In the genomic region with DNA sequence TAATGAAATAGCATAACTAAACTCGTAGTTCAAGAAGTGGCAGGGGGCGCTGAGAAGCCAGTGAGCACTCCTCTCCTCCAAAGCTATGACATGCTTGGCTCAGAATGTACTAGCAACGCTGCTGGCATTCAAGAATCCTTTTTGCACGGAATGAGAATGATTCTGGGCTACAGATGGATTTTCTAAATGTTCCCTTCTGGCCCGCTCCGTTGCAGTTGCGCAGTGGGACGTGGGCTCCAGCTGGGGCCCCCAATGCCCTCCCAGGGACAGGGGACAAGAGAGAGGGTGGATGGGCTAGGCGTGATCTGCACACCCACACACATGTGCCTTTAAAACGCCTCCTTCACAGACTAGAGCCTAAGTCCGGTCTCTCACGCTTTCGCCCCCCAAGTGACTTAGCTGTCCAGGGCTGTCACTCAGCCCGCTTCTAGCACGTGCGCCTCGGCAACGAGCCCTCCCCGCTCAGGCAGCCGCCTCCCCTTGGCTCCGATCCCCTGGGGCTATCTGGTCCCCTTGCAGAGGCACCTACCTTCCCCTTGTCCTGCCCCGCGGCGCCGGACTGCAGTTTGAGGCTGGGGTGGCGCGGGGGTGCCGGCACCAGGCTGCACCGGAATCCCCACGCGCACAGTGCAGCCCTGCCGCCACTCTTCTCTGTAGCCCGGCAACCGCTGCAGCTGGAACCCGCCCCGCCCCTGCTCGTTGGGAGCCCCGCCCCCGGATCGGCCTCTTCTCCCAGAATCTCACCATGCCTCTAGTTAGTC, we compare ENCODE assay signal across 8 mouse cellular contexts. TPM values are rescaled to one million over a fixed set of nuclear protein-coding genes. Genes with fewer than 3 reads are reported as not detected.
DNase-seq lines count a peak whose midpoint lies in the region; ATAC-seq and TF ChIP-seq lines count a peak whose summit lies in the region.

No protein-coding gene starts in this region.

- peak; percentile 52 for TF ChIP-seq CTCF in forebrain, postnatal 0 days (IDR thresholded peaks at IDR 0.05; ENCODE audit: low read depth)

- H3K4me3 ChIP-seq in forebrain, postnatal 0 days (ENCODE audit: low read depth, low read length): peak overlapping the region; percentile 62
- peak overlapping the region; percentile 69 for H3K4me3 ChIP-seq in lung, embryonic 16.5 days (ENCODE audit: low read length)

- WGBS in forebrain, postnatal 0 days: under 1% methylated on average over 40 of the region's 40 CpGs
- WGBS in lung, embryonic 16.5 days: under 1% methylated on average over 40 of the region's 40 CpGs

- peak; percentile 43 to 46 for DNase-seq in B cell, adult 2 months
- peak; percentile 88 for DNase-seq in adrenal gland, postnatal 14 days
- DNase-seq in forebrain, postnatal 0 days: peak; percentile 80
- DNase-seq in heart, postnatal 4 days: peak; percentile 71
- DNase-seq in layer of hippocampus, postnatal 14 days (ENCODE audit: low spot score in 2 of 2): peak; percentile 69 to 75
- peak; percentile 78 for DNase-seq in retina, postnatal 1 day
- peak; percentile 67 for DNase-seq in urinary bladder, postnatal 25 days (ENCODE audit: low spot score)

- no peaks in the 10 kb centered on the region for H3K9me3 ChIP-seq in forebrain, postnatal 0 days (ENCODE audit: low read length)
- H3K9me3 ChIP-seq in lung, embryonic 16.5 days (ENCODE audit: control insufficient read depth, low read length): no peaks in the 10 kb centered on the region

- H3K36me3 ChIP-seq in forebrain, postnatal 0 days (ENCODE audit: insufficient read depth): no peaks in the 10 kb centered on the region
- H3K36me3 ChIP-seq in lung, embryonic 16.5 days (ENCODE audit: control insufficient read depth, insufficient read depth, low read length): no peaks in the 10 kb centered on the region

- ATAC-seq in forebrain, postnatal 0 days: peak; percentile 94
- peak; percentile 92 for ATAC-seq in lung, embryonic 16.5 days (ENCODE audit: low read depth)

- peak overlapping the region; percentile 95 for H3K4me2 ChIP-seq in forebrain, postnatal 0 days (ENCODE audit: low read depth)
- H3K4me2 ChIP-seq in lung, embryonic 16.5 days (ENCODE audit: low read depth, low read length): peak overlapping the region; percentile 95

- H3K9ac ChIP-seq in forebrain, postnatal 0 days: peak overlapping the region; percentile 71
- H3K9ac ChIP-seq in lung, embryonic 16.5 days (ENCODE audit: low read length): peak overlapping the region; percentile 63

- H3K27me3 ChIP-seq in forebrain, postnatal 0 days (ENCODE audit: insufficient read depth, low read length): no peaks in the 10 kb centered on the region
- H3K27me3 ChIP-seq in lung, embryonic 16.5 days (ENCODE audit: control insufficient read depth, insufficient read depth, low read depth, low read length): no peaks in the 10 kb centered on the region

- peak overlapping the region; percentile 72 for H3K27ac ChIP-seq in forebrain, postnatal 0 days (ENCODE audit: low read depth, low read length)
- peak overlapping the region; percentile 76 for H3K27ac ChIP-seq in lung, embryonic 16.5 days (ENCODE audit: low read length)

- H3K4me1 ChIP-seq in forebrain, postnatal 0 days (ENCODE audit: insufficient read depth): peaks cover 8% of the 10 kb centered on the region; the same call in 1 of the 2 replicates
- H3K4me1 ChIP-seq in lung, embryonic 16.5 days (replicated peaks; ENCODE audit: control insufficient read depth, insufficient read depth, low read length): peaks cover 45% of the 10 kb centered on the region

RNA-seq across cellular contexts. Expression of a gene that starts 8.8 kb away (rescaled TPM):
- total RNA-seq in adrenal gland, postnatal 14 days (2021): 30.8 and 31.4 TPM in 2 replicates
- 59.5 and 63.1 TPM in 2 replicates for total RNA-seq in forebrain, postnatal 0 days (2014; rRNA removed)
- polyA plus RNA-seq in forebrain, postnatal 0 days (2015; fragmentation: Nextera tagmentation; extraction: Ambion mirVana): 52.7 and 56.0 TPM in 2 replicates
- total RNA-seq in heart, postnatal 4 days (2021): 1 to 10 TPM; 6.6 to 7.0 TPM
- 10 to 100 TPM; 62.9 to 65.4 TPM for total RNA-seq in layer of hippocampus, postnatal 14 days (2021)
- polyA plus RNA-seq in lung, embryonic 16.5 days (2015; fragmentation: Nextera tagmentation; extraction: Ambion mirVana): 78.2 and 85.0 TPM in 2 replicates

Comparison
In these comparisons a context has a peak if more than half of its experiments do, and no peak if none do; other contexts are left out.
1. Peak in every context shown above with its lines: DNase-seq, ATAC-seq, H3K4me3 ChIP-seq and H3K27ac ChIP-seq.